Mouse (Mus musculus): ENCODE results near the gene Stx2.
"Not testable (repeated sequence)": the region's sequence is repeated elsewhere in the genome, so short reads cannot be mapped to it uniquely, and the experiment has no call there.

Stx2 gene

GRCm38 (mm10) chr5:129009577-129009976 lies 1.2 kb upstream of the Stx2 start:
- DNase-seq, result no peak

GRCm38 (mm10) chr5:129008008-129008407 lies 366 bp downstream of the Stx2 start:
- DNase-seq, result no peak

GRCm38 (mm10) chr5:129007105-129007957 lies 1.0 kb downstream of the Stx2 start:
- no peak for DNase-seq

GRCm38 (mm10) chr5:129006031-129006788 lies 2.2 kb downstream of the Stx2 start:
- no peak for DNase-seq

GRCm38 (mm10) chr5:129005416-129005815 lies 3.0 kb downstream of the Stx2 start:
- no peak for DNase-seq

- no peak for DNase-seq
Observed at GRCm38 (mm10) chr5:129002571-129003011, 5.8 kb downstream of the Stx2 start.

DNA sequence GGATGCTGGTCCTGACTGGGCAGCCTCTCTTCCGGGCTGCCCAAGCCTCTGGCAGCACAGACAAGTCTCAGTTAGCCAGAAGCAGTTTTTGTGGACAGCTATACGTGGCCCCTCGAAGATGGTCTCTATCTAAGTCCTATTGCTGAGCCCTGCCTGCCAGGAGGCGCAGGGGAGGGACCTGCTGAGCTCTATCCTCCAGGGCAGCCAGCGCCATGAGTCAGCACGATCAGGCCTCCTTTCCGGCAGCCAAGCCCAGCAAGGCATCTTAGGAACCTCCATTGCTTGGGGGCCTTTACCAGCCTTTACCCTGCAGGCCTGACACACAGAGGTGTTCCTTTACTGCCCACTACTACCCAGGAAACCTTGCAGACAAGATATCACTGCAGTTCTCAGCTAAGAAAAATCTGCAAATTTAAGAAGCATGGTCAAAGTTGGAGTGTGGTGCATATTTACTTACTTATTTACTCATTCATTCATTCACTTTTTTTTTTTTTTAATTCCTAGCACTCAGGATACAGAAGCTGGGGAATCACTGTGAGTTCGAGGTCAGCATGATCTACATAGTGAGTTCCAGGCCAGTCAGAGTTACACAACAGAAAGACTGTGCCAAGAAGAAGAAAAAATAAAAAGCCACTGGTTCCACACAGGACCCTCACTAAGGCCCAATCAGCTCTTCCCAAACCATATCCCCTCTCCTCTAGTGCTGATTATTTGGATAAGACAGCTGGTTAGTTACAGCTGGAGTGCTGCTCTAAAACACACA lies 7.5 kb downstream of the Stx2 start:
- no peak for DNase-seq

DNA sequence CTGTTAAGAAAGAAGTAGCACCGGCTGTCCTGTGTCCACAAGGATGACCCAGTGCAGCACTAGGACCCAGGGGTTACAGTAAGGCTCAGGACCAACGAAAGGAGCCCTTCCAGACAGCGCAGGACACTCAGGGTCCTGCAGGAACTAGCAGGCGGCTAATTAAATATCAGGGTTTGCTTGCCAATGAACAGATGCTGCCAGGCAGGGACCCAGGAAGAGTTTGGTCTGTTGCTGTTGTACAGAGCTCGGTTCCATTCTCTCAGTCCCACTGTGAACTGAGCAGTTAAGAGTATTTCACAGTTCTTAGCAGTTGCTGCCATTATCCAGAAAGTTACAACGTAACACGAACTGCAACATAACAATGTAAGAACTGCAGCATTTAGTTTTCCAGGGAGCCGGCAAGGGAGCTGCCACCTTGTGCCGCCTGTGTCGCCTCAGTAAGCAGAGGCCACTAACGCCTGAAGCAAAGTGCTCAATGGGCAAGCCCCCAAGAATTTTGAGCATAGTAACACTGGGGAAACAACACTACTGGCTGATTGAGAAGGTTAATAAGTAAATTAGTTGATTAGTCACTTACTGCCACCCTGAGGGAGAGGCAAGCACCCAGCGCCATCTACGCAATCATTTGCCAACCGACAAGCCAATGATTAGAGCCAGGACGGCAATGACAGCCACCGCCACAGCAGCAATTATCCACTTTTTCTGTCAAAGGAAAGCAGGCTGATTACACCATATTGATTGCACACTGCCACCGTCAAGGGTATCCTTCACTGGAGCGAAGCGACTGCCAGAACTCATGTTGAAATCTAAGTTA lies 21.0 kb downstream of the Stx2 start:
- peak; percentile 51 to 64 for DNase-seq

GRCm38 (mm10) chr5:128985946-128986345 lies 22.4 kb downstream of the Stx2 start:
- no peak for DNase-seq

DNA sequence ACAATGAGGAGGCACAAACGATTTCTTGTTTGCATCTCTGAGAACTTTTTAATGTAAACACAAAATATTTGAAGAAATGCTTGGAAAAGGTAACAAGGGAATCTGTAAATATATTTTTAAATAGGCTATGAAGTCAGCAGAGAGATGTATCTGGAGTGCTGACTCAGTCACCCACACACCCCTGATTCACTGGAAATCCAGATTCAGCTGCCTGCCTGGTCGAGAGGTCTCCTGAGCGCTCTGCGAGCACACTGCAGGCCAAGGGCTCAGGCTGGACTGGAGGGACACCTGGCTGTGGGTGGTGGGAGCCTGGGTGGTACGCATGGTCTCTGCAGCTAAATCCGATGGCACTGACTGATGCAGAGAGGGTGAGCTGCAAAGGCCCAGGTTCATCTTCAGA lies 23.8 kb downstream of the Stx2 start:
- no peak for DNase-seq

DNA sequence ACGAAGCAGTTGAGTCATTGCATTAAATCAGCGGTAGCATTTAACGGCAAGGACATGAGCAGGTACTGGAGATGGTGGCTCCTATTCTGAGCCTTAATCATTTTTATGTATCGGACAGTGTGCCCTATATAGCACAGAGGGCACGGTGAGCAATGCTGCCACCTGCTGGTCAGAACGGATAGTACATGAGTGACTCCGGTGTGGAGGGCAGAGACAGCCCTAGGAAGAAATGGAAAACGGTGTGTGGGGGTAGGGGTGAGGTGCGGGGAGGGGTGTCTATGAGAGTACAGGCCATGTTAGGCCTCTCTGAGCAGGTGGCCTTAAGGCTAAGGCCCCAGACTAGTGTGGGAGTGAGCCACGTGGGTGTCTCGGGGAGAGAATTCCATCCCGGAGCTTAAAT lies 26.8 kb downstream of the Stx2 start:
- DNase-seq, result peak; percentile 84 to 89

GRCm38 (mm10) chr5:128980857-128981256 lies 27.5 kb downstream of the Stx2 start:
- no peak for DNase-seq

GRCm38 (mm10) chr5:128978957-128979356 lies 29.4 kb downstream of the Stx2 start:
- no peak for DNase-seq

GRCm38 (mm10) chr5:128977466-128977865 lies 30.9 kb downstream of the Stx2 start:
- not testable (repeated sequence) for DNase-seq

DNA sequence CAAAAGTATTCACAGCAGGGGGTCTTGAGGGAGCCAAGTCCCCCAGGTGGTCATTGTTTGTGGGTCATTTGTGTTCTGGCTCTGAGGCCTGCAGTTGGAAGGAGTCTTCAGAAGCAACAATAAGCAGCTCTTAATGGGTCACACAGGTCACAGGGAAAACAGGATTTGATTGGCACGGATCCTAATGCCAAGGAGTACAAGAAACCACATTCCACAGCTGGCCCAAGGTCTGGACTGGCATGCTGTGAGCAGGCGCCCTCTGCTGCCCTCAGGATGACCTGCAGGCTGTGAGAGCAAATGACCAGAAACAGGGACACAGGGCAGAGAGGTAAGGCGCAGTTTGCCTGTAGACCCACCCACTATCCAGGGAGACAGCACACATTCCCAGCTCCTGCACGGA lies 32.1 kb downstream of the Stx2 start:
- peak; percentile 27 to 50 for DNase-seq

DNA sequence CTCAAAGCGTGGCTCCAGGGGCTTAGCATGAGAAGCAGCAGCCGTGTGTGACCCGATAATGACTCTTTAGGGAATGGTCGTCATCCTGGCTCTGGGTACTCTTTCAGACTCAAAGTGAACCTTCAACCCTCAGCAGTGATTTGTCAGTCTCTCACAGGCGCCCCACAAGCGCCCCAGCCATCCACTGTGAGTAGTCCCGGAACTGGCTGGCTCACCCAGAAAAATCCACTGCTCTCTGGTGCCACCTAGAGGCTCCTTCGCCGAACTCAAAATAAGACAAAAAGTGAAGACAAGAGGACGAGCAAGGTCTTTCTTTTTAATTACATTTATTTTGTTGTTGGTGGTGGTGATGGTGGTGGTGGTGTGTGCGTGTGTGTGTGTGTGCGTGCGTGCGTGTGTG lies 37.1 kb downstream of the Stx2 start:
- peak; percentile 82 to 86 for DNase-seq

GRCm38 (mm10) chr5:128970878-128971277 lies 37.5 kb downstream of the Stx2 start:
- DNase-seq, result no peak

GRCm38 (mm10) chr5:128964353-128964752 lies 44.0 kb downstream of the Stx2 start:
- DNase-seq, result no peak

DNA sequence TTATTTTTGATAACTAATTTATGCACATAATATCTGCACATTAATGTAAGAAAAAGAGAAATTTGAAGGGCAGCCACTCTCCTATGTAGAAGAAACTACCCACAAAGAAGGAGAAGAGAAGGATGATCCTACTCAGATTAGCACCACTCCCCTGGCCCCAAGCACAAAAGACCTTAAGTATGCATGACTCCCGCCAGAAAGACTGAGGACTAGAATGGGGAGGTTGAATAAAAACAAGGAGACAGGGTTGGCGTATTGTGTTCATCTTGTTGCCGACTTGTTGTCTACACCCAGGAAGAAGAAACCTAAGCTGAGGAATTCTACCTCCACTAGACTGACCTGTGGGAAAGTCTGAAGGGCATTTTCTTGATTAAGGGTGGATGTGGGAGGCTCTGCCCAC lies 49.5 kb downstream of the Stx2 start:
- DNase-seq, result no peak

DNA sequence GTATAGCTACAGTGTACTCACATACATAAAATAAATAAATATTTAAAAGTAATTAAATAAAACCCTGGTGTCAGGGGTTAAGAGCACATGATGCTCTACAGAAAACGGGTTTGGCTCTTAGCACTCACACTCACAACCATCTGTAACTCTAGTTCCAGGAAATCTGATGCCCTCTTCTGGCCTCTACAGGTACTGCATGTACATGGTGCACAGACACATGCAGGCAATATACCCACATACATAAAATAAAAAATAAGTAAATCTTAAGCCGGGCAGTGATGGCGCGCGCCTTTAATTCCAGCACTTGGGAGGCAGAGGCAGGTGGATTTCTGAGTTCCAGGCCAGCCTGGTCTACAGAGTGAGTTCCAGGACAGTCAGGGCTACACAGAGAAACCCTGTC lies 54.0 kb downstream of the Stx2 start:
- DNase-seq, result peak; percentile 27 to 60

DNA sequence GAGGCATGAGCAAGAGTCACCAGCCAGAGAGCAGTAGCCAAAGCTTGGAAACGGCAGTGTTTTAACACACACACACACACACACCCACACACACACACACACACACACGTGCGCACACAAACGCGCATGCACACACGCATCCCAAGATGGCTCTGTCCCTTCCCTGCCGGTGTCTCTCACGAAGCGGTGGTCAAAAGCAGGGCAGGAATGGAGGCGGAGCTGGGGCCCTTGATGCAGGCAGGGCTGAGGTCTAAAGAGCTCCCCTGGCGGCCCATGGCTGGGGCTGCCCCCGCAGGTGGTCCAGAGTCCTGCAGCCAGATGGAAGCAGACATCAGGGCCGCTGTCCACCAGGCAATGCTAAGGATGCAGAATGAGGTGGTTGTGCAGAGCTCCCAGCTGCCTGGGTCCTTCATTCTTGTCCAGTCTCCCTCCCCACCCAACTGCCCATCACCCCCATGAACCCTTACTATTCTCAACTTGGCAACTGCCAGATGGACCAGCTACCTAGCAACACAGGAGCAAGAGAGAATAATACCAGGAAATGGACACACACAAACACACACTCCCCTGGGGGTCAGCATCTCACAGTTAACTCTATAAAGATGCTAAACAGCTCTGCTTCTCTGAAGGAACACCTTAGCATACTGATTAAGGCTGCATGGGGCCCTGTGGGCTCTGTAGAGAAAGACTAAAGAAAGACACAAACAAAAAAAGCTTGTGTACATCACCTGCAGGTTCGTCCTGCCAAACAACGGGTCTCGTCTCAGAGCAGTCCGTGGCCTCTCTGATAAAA lies 54.9 kb downstream of the Stx2 start, which contains the start of gene Rimbp2:
TSS of gene Rimbp2 (minus strand) at position 209 of the 793 bp plus-strand sequence.
- peak; percentile 28 to 60 for DNase-seq
